Mouse (Mus musculus): Measurements from ENCODE around the gene Nudt8. TPM values are rescaled to one million over a fixed set of nuclear protein-coding genes. Genes with fewer than 3 reads are reported as not detected.

The Nudt8 gene
- polyA plus RNA-seq, 1 experiment from 2014 or later: 48.8 TPM

GRCm38 (mm10) chr19:3980309-3980708, 20.1 kb upstream of the Nudt8 start:
- no peak overlapping the region for H3K9ac ChIP-seq (ENCODE audit: low read depth, low read length)
- no peak overlapping the region for H3K4me2 ChIP-seq
- 16% methylated on average over 4 of the region's 4 CpGs for whole genome bisulfite sequencing (ENCODE audit: insufficient replicate concordance)
- H3K4me3 ChIP-seq (ENCODE audit: low read depth, low read length): no peak overlapping the region
- H3K9me3 ChIP-seq (replicated peaks; ENCODE audit: control insufficient read depth, low read length): no peaks in the 10 kb centered on the region
- H3K27ac ChIP-seq (ENCODE audit: low read depth, low read length): no peak overlapping the region
- H3K27me3 ChIP-seq (ENCODE audit: control insufficient read depth, insufficient read depth, low read length): no peaks in the 10 kb centered on the region
- no peak for ATAC-seq (replicated peaks; ENCODE audit: insufficient number of reproducible peaks, low FRiP score, low TSS enrichment)
- H3K4me1 ChIP-seq (ENCODE audit: control insufficient read depth, insufficient read depth, low read length): peaks cover 9% of the 10 kb centered on the region
- no peaks in the 10 kb centered on the region for H3K36me3 ChIP-seq (ENCODE audit: control insufficient read depth, insufficient read depth, low read length)

- no peaks in the 10 kb centered on the region for H3K36me3 ChIP-seq (ENCODE audit: control insufficient read depth, insufficient read depth, low read length)
- H3K4me3 ChIP-seq (ENCODE audit: low read depth, low read length): no peak overlapping the region
- 75% methylated on average over 9 of the region's 9 CpGs for WGBS (ENCODE audit: insufficient replicate concordance)
- H3K4me2 ChIP-seq: no peak overlapping the region
- H3K4me1 ChIP-seq (ENCODE audit: control insufficient read depth, insufficient read depth, low read length): peaks cover 15% of the 10 kb centered on the region
- H3K9me3 ChIP-seq (replicated peaks; ENCODE audit: control insufficient read depth, low read length): no peaks in the 10 kb centered on the region
- H3K27ac ChIP-seq (ENCODE audit: low read depth, low read length): no peak overlapping the region
- H3K9ac ChIP-seq (ENCODE audit: low read depth, low read length): no peak overlapping the region
- ATAC-seq (replicated peaks; ENCODE audit: insufficient number of reproducible peaks, low FRiP score, low TSS enrichment): no peak
- H3K27me3 ChIP-seq (ENCODE audit: control insufficient read depth, insufficient read depth, low read length): no peaks in the 10 kb centered on the region
Measured at GRCm38 (mm10) chr19:3980917-3981316, 19.5 kb upstream of the Nudt8 start.

GRCm38 (mm10) chr19:3983527-3984200, 16.7 kb upstream of the Nudt8 start:
- H3K36me3 ChIP-seq (ENCODE audit: control insufficient read depth, insufficient read depth, low read length): peaks cover 3% of the 10 kb centered on the region; the same call in 1 of the 2 replicates
- H3K4me2 ChIP-seq: no peak overlapping the region
- no peaks in the 10 kb centered on the region for H3K27me3 ChIP-seq (ENCODE audit: control insufficient read depth, insufficient read depth, low read length)
- no peak overlapping the region for H3K4me3 ChIP-seq (ENCODE audit: low read depth, low read length)
- H3K9ac ChIP-seq (ENCODE audit: low read depth, low read length): no peak overlapping the region
- 56% methylated on average over 9 of the region's 9 CpGs for whole genome bisulfite sequencing (ENCODE audit: insufficient replicate concordance)
- H3K27ac ChIP-seq (ENCODE audit: low read depth, low read length): no peak overlapping the region
- H3K4me1 ChIP-seq (ENCODE audit: control insufficient read depth, insufficient read depth, low read length): peaks cover 26% of the 10 kb centered on the region
- no peak for ATAC-seq (replicated peaks; ENCODE audit: insufficient number of reproducible peaks, low FRiP score, low TSS enrichment)
- 0 out of 2 replicates have a peak, but pooled peaks cover under 1% of the 10 kb centered on the region for H3K9me3 ChIP-seq (replicated peaks; ENCODE audit: control insufficient read depth, low read length)

- Histone ChIP-seq H3K27me3 (ENCODE audit: control insufficient read depth, insufficient read depth, low read length) (no peaks in the 10 kb centered on the region), H3K27ac (ENCODE audit: low read depth, low read length) (peak overlapping the region; percentile 11), H3K4me2 (no peak overlapping the region), H3K9me3 (replicated peaks; ENCODE audit: control insufficient read depth, low read length) (0 out of 2 replicates have a peak, but pooled peaks cover 2% of the 10 kb centered on the region), H3K36me3 (ENCODE audit: control insufficient read depth, insufficient read depth, low read length) (peaks cover 3% of the 10 kb centered on the region; the same call in 1 of the 2 replicates), H3K4me1 (ENCODE audit: control insufficient read depth, insufficient read depth, low read length) (peaks cover 26% of the 10 kb centered on the region), H3K9ac (ENCODE audit: low read depth, low read length) (0 out of 2 replicates have a peak overlapping the region, but pooled peaks have one; percentile 1), H3K4me3 (ENCODE audit: low read depth, low read length) (no peak overlapping the region)
- ATAC-seq (replicated peaks; ENCODE audit: insufficient number of reproducible peaks, low FRiP score, low TSS enrichment): no peak
- 29% methylated on average over 8 of the region's 8 CpGs for WGBS (ENCODE audit: insufficient replicate concordance)
Measured at GRCm38 (mm10) chr19:3985261-3985681, 15.1 kb upstream of the Nudt8 start.

GRCm38 (mm10) chr19:3986334-3986733, 14.0 kb upstream of the Nudt8 start, which contains the start of gene Acy3:
Gene Acy3, plus strand, starts transcription at chr19:3986570.
- Histone ChIP-seq H3K36me3 (ENCODE audit: control insufficient read depth, insufficient read depth, low read length) (peaks cover 3% of the 10 kb centered on the region; the same call in 1 of the 2 replicates), H3K4me3 (ENCODE audit: low read depth, low read length) (no peak within 1 kb of the TSS), H3K4me1 (ENCODE audit: control insufficient read depth, insufficient read depth, low read length) (peaks cover 26% of the 10 kb centered on the region), H3K27ac (ENCODE audit: low read depth, low read length) (peak within 1 kb of the TSS; percentile 11), H3K27me3 (ENCODE audit: control insufficient read depth, insufficient read depth, low read length) (no peaks in the 10 kb centered on the region), H3K9me3 (replicated peaks; ENCODE audit: control insufficient read depth, low read length) (0 out of 2 replicates have a peak, but pooled peaks cover 2% of the 10 kb centered on the region), H3K9ac (ENCODE audit: low read depth, low read length) (peak within 1 kb of the TSS; percentile 30), H3K4me2 (peak within 1 kb of the TSS; percentile 27)
- ATAC-seq (replicated peaks; ENCODE audit: insufficient number of reproducible peaks, low FRiP score, low TSS enrichment): peak; percentile 39; the same call in 1 of the 2 replicates
- WGBS (ENCODE audit: insufficient replicate concordance): 17% methylated on average over 8 of the region's 8 CpGs

GRCm38 (mm10) chr19:3988066-3988465, 12.3 kb upstream of the Nudt8 start:
- no peak overlapping the region for H3K4me3 ChIP-seq (ENCODE audit: low read depth, low read length)

GRCm38 (mm10) chr19:3988750-3989149, 11.6 kb upstream of the Nudt8 start:
- H3K9me3 ChIP-seq (replicated peaks; ENCODE audit: control insufficient read depth, low read length): 0 out of 2 replicates have a peak, but pooled peaks cover 2% of the 10 kb centered on the region
- no peak overlapping the region for H3K9ac ChIP-seq (ENCODE audit: low read depth, low read length)
- H3K27ac ChIP-seq (ENCODE audit: low read depth, low read length): no peak overlapping the region
- peaks cover 3% of the 10 kb centered on the region; the same call in 1 of the 2 replicates for H3K36me3 ChIP-seq (ENCODE audit: control insufficient read depth, insufficient read depth, low read length)
- WGBS (ENCODE audit: insufficient replicate concordance): 80% methylated on average over 4 of the region's 4 CpGs
- peaks cover 23% of the 10 kb centered on the region for H3K4me1 ChIP-seq (ENCODE audit: control insufficient read depth, insufficient read depth, low read length)
- ATAC-seq (replicated peaks; ENCODE audit: insufficient number of reproducible peaks, low FRiP score, low TSS enrichment): no peak
- no peaks in the 10 kb centered on the region; the same call in 1 of the 2 replicates for H3K27me3 ChIP-seq (ENCODE audit: control insufficient read depth, insufficient read depth, low read length)
- H3K4me3 ChIP-seq (ENCODE audit: low read depth, low read length): no peak overlapping the region
- H3K4me2 ChIP-seq: no peak overlapping the region

More at GRCm38 (mm10) chr19:3988066-3988465, 12.3 kb upstream of the Nudt8 start:
- Histone ChIP-seq H3K27ac (ENCODE audit: low read depth, low read length) (no peak overlapping the region), H3K4me1 (ENCODE audit: control insufficient read depth, insufficient read depth, low read length) (peaks cover 26% of the 10 kb centered on the region), H3K4me2 (no peak overlapping the region), H3K27me3 (ENCODE audit: control insufficient read depth, insufficient read depth, low read length) (no peaks in the 10 kb centered on the region; the same call in 1 of the 2 replicates), H3K9me3 (replicated peaks; ENCODE audit: control insufficient read depth, low read length) (0 out of 2 replicates have a peak, but pooled peaks cover 2% of the 10 kb centered on the region), H3K36me3 (ENCODE audit: control insufficient read depth, insufficient read depth, low read length) (peaks cover 3% of the 10 kb centered on the region; the same call in 1 of the 2 replicates), H3K9ac (ENCODE audit: low read depth, low read length) (no peak overlapping the region)
- no peak for ATAC-seq (replicated peaks; ENCODE audit: insufficient number of reproducible peaks, low FRiP score, low TSS enrichment)
- 76% methylated on average over 14 of the region's 14 CpGs for WGBS (ENCODE audit: insufficient replicate concordance)

GRCm38 (mm10) chr19:3990804-3991203, 9.6 kb upstream of the Nudt8 start:
- H3K4me1 ChIP-seq (ENCODE audit: control insufficient read depth, insufficient read depth, low read length): peaks cover 12% of the 10 kb centered on the region
- WGBS (ENCODE audit: insufficient replicate concordance): 51% methylated on average over 6 of the region's 6 CpGs
- no peak overlapping the region for H3K27ac ChIP-seq (ENCODE audit: low read depth, low read length)
- H3K4me3 ChIP-seq (ENCODE audit: low read depth, low read length): no peak overlapping the region
- peaks cover 3% of the 10 kb centered on the region; the same call in 1 of the 2 replicates for H3K36me3 ChIP-seq (ENCODE audit: control insufficient read depth, insufficient read depth, low read length)
- H3K9ac ChIP-seq (ENCODE audit: low read depth, low read length): peak overlapping the region; percentile 8; the same call in 1 of the 2 replicates
- no peak for ATAC-seq (replicated peaks; ENCODE audit: insufficient number of reproducible peaks, low FRiP score, low TSS enrichment)
- no peak overlapping the region for H3K4me2 ChIP-seq
- 0 out of 2 replicates have a peak, but pooled peaks cover 2% of the 10 kb centered on the region for H3K9me3 ChIP-seq (replicated peaks; ENCODE audit: control insufficient read depth, low read length)
- no peaks in the 10 kb centered on the region; the same call in 1 of the 2 replicates for H3K27me3 ChIP-seq (ENCODE audit: control insufficient read depth, insufficient read depth, low read length)
